Mouse (Mus musculus) neural tube, embryonic 15.5 days (tissue): ENCODE data around the gene Rsbn1l. TPM values are rescaled to one million over a fixed set of nuclear protein-coding genes. Genes with fewer than 3 reads are reported as not detected.

Experiments used
- ATAC-seq: fragments of 200-750 bp; cut with Nextera tagmentation; 2 replicates; pipeline ENCODE4 v1.8.0; 2017; ENCODE audit warnings: mild to moderate bottlenecking, moderate TSS enrichment, moderate library complexity; ENCODE audit not compliant: low FRiP score
- H3K27ac ChIP-seq: fragments of 300-500 bp; sonication (generic); replicated peaks from 2 replicates; pipeline ENCODE4 v1.5.1; 2015; ENCODE audit warnings: mild to moderate bottlenecking, inconsistent platforms
- H3K27me3 ChIP-seq: fragments of 300-500 bp; sonication (generic); replicated peaks from 2 replicates; pipeline ENCODE4 v1.6.1; 2015; ENCODE audit warnings: inconsistent platforms
- H3K36me3 ChIP-seq: fragments of 300-500 bp; sonication (generic); 2 replicates; pipeline ENCODE4 v1.6.1; 2015; ENCODE audit warnings: inconsistent platforms
- H3K4me1 ChIP-seq: fragments of 300-500 bp; sonication (generic); 2 replicates; pipeline ENCODE4 v1.6.1; 2015; ENCODE audit warnings: inconsistent platforms
- H3K4me2 ChIP-seq: fragments of 300-500 bp; sonication (generic); 2 replicates; pipeline ENCODE4 v1.6.1; 2015; ENCODE audit warnings: inconsistent platforms, mild to moderate bottlenecking, moderate library complexity
- H3K4me3 ChIP-seq: fragments of 300-500 bp; sonication (generic); replicated peaks from 2 replicates; pipeline ENCODE4 v1.5.1; 2015; ENCODE audit warnings: mild to moderate bottlenecking, inconsistent platforms
- H3K9ac ChIP-seq: fragments of 300-500 bp; sonication (generic); replicated peaks from 2 replicates; pipeline ENCODE4 v1.6.1; 2015; ENCODE audit warnings: mild to moderate bottlenecking, inconsistent platforms
- H3K9me3 ChIP-seq: fragments of 300-500 bp; sonication (generic); replicated peaks from 2 replicates; pipeline ENCODE4 v1.6.1; 2016; ENCODE audit warnings: inconsistent platforms
- WGBS: fragments of 180-500 bp; shearing (Covaris S2); methylation state at CpG from one replicate; pipeline ENCODE4 v1.1.7; 2015; ENCODE audit warnings: mixed read lengths; 5-methylcytosine and 5-hydroxymethylcytosine counted together
- polyA plus RNA-seq: library from polyadenylated mRNA; unstranded; fragments of >200 nt; fragmentation: Nextera tagmentation; extraction: Ambion mirVana; gene quantifications from 2 replicates; pipeline ENCODE4 v1.2.1, GENCODE M21; 2015

Gene Rsbn1l
- polyA plus RNA-seq, 1 experiment from 2014 or later = 4.4 TPM

DNA sequence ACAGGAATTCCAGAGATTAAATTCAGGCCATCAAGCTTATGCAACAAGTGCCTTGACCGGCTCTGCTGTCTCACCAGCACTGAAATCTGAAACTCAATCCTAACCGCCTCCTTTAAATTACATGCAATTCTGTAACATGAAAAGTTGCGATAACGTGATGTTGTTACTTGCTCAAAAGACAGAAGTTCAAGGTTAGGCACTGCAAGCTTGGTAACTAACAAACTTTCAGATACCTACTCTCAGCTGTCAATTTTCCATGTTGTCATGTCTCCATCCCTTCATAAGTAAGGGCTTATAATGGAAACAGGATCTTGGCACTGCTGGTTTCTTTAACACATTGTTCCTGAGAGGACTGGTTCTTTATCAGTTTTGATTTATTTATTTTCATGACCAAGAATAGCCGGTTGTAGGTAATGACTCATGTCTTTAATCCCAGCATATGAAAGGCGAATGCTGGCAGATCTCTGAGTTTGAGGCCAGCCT, 26.5 kb downstream of the Rsbn1l start:
- Histone ChIP-seq H3K9ac (no peak overlapping the region), H3K9me3 (no peaks in the 10 kb centered on the region), H3K36me3 (no peaks in the 10 kb centered on the region), H3K4me2 (no peak overlapping the region), H3K27me3 (no peaks in the 10 kb centered on the region), H3K4me3 (no peak overlapping the region), H3K27ac (no peak overlapping the region), H3K4me1 (peaks cover 7% of the 10 kb centered on the region; the same call in 1 of the 2 replicates)
- no peak for ATAC-seq
- 84% methylated on average over 6 of the region's 6 CpGs for WGBS

DNA sequence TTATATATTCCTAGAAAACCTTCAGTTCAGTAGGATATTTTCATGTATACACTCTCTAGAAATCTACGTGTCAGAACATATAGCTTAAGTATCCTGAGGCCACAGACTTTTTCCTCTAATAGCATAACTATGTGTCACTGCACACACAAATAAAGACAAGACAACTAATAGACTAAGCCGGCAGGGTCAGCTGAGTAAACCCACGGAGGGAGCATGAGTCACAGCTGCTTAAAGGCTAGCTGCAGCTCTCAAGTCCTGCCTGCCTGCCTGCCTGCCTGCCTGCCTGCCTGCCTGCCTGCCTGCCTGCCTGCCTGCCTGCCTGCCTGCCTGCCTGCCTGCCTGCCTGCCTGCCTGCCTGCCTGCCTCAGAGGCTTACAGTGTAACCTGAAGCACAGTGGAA, 30.7 kb downstream of the Rsbn1l start:
- Histone ChIP-seq H3K36me3 (no peaks in the 10 kb centered on the region), H3K4me2 (no peak overlapping the region), H3K27me3 (no peaks in the 10 kb centered on the region), H3K9ac (no peak overlapping the region), H3K27ac (no peak overlapping the region), H3K4me3 (no peak overlapping the region), H3K9me3 (no peaks in the 10 kb centered on the region), H3K4me1 (0 out of 2 replicates have a peak, but pooled peaks cover 2% of the 10 kb centered on the region)
- WGBS = 81% methylated on average over 3 of the region's 3 CpGs
- ATAC-seq = no peak

DNA sequence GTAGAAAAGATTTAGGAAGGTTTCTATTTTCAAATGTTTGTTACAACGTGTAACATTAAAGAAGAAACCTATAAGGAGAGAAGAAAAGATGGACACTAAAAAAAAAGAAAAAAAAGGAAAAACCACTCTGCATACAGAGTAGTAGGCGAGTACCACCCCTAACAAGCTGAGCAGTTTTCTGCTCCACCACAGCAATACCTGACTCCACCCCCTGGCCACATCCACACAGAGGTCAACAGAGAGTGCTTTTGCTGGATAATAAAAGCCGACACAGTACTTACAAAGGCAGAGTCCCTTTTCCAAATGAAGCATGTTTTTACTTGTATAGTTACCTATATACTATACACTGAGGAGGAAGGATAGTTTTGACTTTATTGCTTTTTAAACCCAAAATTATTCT, 31.6 kb downstream of the Rsbn1l start:
- Histone ChIP-seq H3K4me1 (no peaks in the 10 kb centered on the region), H3K9me3 (no peaks in the 10 kb centered on the region), H3K27me3 (no peaks in the 10 kb centered on the region), H3K4me2 (no peak overlapping the region), H3K9ac (no peak overlapping the region), H3K27ac (no peak overlapping the region), H3K36me3 (no peaks in the 10 kb centered on the region), H3K4me3 (no peak overlapping the region)
- WGBS = 60% methylated on average over 3 of the region's 3 CpGs
- no peak for ATAC-seq

DNA sequence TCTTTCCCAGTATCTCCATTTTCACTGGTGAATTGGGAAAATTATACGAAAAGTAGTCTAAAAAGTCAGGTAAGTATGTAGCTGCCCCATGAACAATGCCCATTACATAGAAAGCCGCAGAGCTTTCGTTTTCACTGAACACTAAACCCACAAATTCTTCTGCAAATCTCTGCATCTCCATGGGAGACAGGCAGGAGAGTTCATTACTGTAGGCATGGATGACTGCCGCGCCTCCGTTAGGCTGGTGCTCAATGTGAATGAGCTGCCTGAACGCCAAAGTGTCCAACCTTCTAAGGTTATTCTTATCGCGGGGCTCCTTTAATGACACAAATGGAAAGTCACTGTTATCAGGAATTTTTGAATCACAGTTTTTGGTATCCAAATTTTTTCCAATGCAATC, 36.6 kb downstream of the Rsbn1l start:
- Histone ChIP-seq H3K4me2 (no peak overlapping the region), H3K9ac (no peak overlapping the region), H3K4me3 (no peak overlapping the region), H3K27me3 (no peaks in the 10 kb centered on the region), H3K36me3 (no peaks in the 10 kb centered on the region), H3K27ac (no peak overlapping the region), H3K9me3 (no peaks in the 10 kb centered on the region), H3K4me1 (no peaks in the 10 kb centered on the region)
- ATAC-seq = no peak
- WGBS = 51% methylated on average over 9 of the region's 9 CpGs

DNA sequence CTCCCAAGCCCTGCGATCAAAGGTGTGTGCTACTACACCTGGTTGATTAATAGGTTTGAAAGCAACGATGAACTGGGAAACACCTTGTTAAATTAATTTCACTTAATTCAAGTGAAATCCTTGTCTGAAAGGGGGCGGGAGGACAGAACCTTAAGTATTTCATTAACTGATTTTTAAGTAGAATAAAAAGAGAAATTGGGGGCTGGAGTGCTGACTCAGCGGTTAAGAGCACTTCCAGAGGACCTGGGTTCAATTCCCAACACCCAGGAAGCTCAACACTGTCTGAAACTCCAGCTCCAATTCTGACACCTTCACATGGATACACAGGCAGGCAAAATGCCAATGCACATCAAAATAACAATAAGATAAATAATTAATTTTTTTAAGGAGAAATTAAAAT, 37.2 kb downstream of the Rsbn1l start:
- 95% methylated on average over 4 of the region's 4 CpGs for WGBS
- H3K27me3 ChIP-seq = no peaks in the 10 kb centered on the region
- H3K36me3 ChIP-seq = no peaks in the 10 kb centered on the region

DNA sequence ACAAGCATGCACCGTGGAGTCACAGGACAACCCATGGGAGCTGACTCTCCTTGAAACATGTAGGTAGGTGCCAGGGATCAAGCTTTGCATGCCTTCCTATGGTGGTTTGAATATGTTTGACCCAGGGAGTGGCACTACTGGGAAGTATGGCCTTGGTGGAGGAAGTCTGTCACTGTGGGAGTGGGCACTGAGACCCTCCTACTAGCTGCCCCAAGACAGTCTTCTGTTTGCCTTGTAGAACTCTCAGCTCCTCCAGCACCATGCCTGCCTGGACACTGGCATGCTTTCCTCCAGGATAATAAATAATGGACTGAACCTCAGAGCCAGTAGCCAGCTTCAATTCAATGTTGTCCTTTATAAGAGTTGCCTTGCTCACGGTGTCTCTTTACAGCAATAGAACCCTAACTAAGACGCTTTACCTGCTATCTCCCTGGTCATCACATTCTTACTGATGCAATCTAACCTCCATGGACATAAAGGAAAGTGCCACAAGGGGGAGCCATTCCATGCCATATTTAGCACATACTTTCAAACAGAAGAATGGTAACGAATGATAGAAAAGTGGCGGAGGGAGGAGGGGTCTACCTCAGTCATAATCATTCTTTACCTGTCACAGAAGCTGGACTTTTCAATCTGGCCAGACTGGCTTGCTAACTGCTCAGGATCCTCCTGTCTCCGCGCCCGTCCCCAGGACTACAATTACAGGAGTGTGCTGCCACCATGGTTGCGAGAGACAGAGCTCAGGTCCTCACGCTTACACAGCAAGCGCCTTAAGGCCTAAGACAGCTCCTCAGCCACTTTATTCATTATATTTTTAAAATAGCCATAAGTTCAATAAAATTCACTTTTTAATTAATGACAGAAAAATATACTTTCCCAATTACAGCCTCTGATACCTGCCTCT, 42.6 kb downstream of the Rsbn1l start:
- no peak overlapping the region for H3K27ac ChIP-seq
- ATAC-seq = 0 out of 2 replicates have a peak, but pooled peaks have one; percentile 31
- no peaks in the 10 kb centered on the region for H3K9me3 ChIP-seq
- no peaks in the 10 kb centered on the region for H3K27me3 ChIP-seq
- peaks cover 3% of the 10 kb centered on the region; the same call in 1 of the 2 replicates for H3K4me1 ChIP-seq
- 76% methylated on average over 11 of the region's 11 CpGs for WGBS
- H3K4me2 ChIP-seq = no peak overlapping the region
- no peak overlapping the region for H3K9ac ChIP-seq
- H3K4me3 ChIP-seq = no peak overlapping the region
- no peaks in the 10 kb centered on the region for H3K36me3 ChIP-seq

More for the DNA sequence above, 37.2 kb downstream of the Rsbn1l start:
- Histone ChIP-seq H3K9ac (no peak overlapping the region), H3K9me3 (no peaks in the 10 kb centered on the region), H3K4me3 (no peak overlapping the region), H3K27ac (no peak overlapping the region), H3K4me1 (no peaks in the 10 kb centered on the region), H3K4me2 (no peak overlapping the region)
- ATAC-seq = no peak

DNA sequence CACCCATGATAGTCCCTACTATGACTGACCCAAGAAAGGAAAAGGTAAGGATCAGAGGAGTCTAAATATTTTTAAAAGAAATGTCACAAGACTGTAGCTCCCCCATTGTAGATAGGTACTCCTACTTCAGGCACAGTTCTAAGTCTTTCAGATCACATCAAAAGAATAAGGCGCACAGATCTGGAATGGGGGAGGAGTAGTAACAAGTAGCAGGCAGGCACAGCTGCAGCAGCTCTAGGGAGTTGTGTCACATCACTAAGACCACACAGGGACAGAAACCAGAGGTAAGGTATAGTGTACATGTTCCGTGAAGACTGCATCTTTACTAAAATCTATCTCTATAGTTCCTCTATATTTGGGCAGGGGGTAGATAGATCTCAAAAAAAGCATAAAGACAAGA, 44.5 kb downstream of the Rsbn1l start:
- Histone ChIP-seq H3K36me3 (no peaks in the 10 kb centered on the region), H3K4me3 (no peak overlapping the region), H3K27me3 (no peaks in the 10 kb centered on the region), H3K9me3 (no peaks in the 10 kb centered on the region), H3K27ac (no peak overlapping the region), H3K9ac (no peak overlapping the region), H3K4me1 (peaks cover 3% of the 10 kb centered on the region; the same call in 1 of the 2 replicates), H3K4me2 (no peak overlapping the region)
- WGBS = 87% methylated on average over 2 of the region's 2 CpGs
- no peak for ATAC-seq

DNA sequence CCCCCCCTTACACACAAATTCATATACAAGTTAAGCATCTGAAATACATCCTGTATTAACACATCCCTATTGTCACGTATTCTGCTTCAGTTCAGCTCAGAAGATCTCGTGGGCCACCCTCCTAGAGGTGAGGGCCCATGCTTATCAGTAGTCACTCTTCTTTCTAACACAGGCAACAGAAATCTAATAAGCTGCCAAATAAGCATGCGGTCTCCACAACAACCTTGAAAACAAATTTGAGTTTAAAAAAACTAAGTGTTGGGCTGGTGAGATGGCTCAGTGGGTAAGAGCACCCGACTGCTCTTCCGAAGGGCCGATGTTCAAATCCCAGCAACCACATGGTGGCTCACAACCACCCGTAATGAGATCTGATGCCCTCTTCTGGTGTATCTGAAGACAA, 50.0 kb downstream of the Rsbn1l start:
- WGBS = 96% methylated on average over 7 of the region's 7 CpGs
- Histone ChIP-seq H3K27ac (no peak overlapping the region), H3K9me3 (no peaks in the 10 kb centered on the region), H3K4me1 (no peaks in the 10 kb centered on the region), H3K4me3 (no peak overlapping the region), H3K9ac (no peak overlapping the region), H3K27me3 (no peaks in the 10 kb centered on the region), H3K36me3 (0 out of 2 replicates have a peak, but pooled peaks cover 5% of the 10 kb centered on the region), H3K4me2 (no peak overlapping the region)
- no peak for ATAC-seq

DNA sequence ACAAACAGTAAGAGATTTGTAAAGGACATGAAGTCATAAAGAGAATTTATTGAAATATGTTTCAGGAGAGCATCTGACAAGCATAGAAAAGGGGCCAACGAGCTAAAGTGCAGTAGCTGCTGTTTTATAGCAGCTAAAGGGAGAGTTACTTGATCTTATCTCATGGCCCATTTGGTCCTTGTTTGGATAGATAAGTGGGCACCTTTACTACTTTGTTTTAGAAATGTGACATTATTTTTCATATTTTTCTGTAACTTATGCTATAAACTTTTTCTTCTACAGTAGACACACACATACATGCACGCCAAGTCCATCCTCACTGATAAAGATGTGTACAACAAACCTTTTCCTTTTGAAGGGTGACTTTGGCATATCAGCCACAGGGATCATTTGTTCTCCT, 50.8 kb downstream of the Rsbn1l start:
- 82% methylated on average over 2 of the region's 2 CpGs for WGBS
- H3K27me3 ChIP-seq = no peaks in the 10 kb centered on the region

DNA sequence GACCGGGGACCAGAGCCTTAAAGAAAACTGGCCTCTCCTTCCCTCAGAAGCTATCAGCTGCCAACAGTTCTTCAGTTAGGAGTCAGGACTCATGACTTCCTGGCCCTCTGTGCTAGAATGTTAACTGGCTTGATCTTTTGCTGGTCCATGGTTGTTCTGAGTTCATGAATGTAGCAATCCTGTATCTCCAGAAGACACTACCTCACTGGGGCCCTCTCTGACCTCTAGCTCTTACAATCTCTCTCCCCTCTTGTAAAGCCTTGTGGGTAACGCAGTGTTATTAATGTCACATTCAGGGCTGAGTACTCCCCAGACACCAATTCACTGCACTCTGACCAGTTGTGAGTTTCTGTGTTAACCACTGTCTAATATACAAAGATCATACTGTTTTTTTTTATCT, 51.6 kb downstream of the Rsbn1l start:
- Histone ChIP-seq H3K4me3 (no peak overlapping the region), H3K9me3 (no peaks in the 10 kb centered on the region), H3K4me2 (no peak overlapping the region), H3K9ac (no peak overlapping the region), H3K4me1 (no peaks in the 10 kb centered on the region), H3K36me3 (peaks cover 10% of the 10 kb centered on the region; the same call in 1 of the 2 replicates), H3K27me3 (no peaks in the 10 kb centered on the region), H3K27ac (no peak overlapping the region)
- no peak for ATAC-seq
- WGBS = 65% methylated on average over 2 of the region's 2 CpGs

More for the DNA sequence above, 50.8 kb downstream of the Rsbn1l start:
- no peak overlapping the region for H3K9ac ChIP-seq
- no peak overlapping the region for H3K4me3 ChIP-seq
- no peak overlapping the region for H3K4me2 ChIP-seq
- no peak for ATAC-seq
- no peaks in the 10 kb centered on the region for H3K9me3 ChIP-seq
- no peak overlapping the region for H3K27ac ChIP-seq
- no peaks in the 10 kb centered on the region for H3K4me1 ChIP-seq
- peaks cover 6% of the 10 kb centered on the region; the same call in 1 of the 2 replicates for H3K36me3 ChIP-seq

DNA sequence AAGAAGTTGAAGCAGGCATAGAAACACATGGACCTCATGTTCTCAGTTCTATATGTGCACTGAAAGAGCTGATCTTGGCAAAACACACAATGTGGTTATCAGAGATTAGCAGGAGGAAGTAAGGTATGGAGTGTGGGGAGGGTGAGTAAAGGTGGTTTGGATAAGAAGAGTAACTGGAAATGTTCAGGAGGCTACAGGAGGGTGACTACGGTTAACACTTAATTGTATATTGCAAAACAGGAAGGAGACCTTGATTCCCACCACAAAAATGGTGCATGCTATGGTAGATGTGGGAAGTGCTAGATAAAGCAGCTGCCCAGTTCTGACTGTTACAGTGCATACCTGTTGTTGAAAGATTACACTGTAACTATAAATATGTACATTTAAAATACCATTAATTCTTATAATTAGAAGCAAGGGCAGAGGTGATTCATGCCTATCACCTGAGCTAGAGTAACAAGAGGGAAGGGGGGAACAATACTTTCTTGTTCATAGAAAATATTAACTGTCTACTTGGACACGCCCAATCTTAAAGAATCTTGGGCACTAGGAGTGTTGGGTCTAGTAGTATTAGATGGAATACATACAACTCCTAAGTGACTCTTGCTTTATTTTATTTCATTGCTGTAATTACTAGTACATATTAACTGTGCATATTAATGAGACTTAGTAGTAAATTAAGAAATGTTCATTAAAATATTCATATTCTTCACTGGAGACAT, 58.6 kb downstream of the Rsbn1l start:
- no peak for ATAC-seq
- Histone ChIP-seq H3K4me1 (no peaks in the 10 kb centered on the region), H3K9me3 (no peaks in the 10 kb centered on the region), H3K4me3 (no peak overlapping the region), H3K4me2 (no peak overlapping the region), H3K27ac (no peak overlapping the region), H3K36me3 (peaks cover 13% of the 10 kb centered on the region; the same call in 1 of the 2 replicates), H3K9ac (no peak overlapping the region), H3K27me3 (no peaks in the 10 kb centered on the region)
- WGBS = 90% methylated on average over 2 of the region's 2 CpGs
